Mouse (Mus musculus) midbrain, embryonic 16.5 days (tissue): ENCODE measurements at regions not wholly inside any gene's neighbourhood (a gene's known extent, or its start where the extent isn't known, plus 50 kb on each side); places are given as distances from the start of the nearest gene placed in this dataset.

Source experiments
- ATAC-seq: fragments of 200-750 bp; cut with Nextera tagmentation; 2 replicates; pipeline ENCODE4 v1.8.0; 2017; ENCODE audit warnings: moderate TSS enrichment
- H3K27ac ChIP-seq: fragments of 300-500 bp; sonication (generic); 2 replicates; pipeline ENCODE4 v1.5.1; 2014; ENCODE audit warnings: mild to moderate bottlenecking, low read length, mixed read lengths
- H3K27me3 ChIP-seq: fragments of 300-500 bp; sonication (generic); 2 replicates; pipeline ENCODE4 v1.6.1; 2014; ENCODE audit warnings: low read depth, low read length, mixed read lengths; ENCODE audit not compliant: control insufficient read depth, insufficient read depth
- H3K36me3 ChIP-seq: fragments of 300-500 bp; sonication (generic); 2 replicates; pipeline ENCODE4 v1.6.1; 2014; ENCODE audit warnings: mild to moderate bottlenecking, low read length, moderate library complexity, mixed read lengths; ENCODE audit not compliant: control insufficient read depth, insufficient read depth
- H3K4me1 ChIP-seq: fragments of 300-500 bp; sonication (generic); 2 replicates; pipeline ENCODE4 v1.6.1; 2014; ENCODE audit warnings: mild to moderate bottlenecking, low read length, mixed read lengths; ENCODE audit not compliant: control insufficient read depth, insufficient read depth
- H3K4me2 ChIP-seq: fragments of 300-500 bp; sonication (generic); 2 replicates; pipeline ENCODE4 v1.6.1; 2014; ENCODE audit warnings: mild to moderate bottlenecking, low read length, mixed read lengths
- H3K4me3 ChIP-seq: fragments of 300-500 bp; sonication (generic); 2 replicates; pipeline ENCODE4 v1.5.1; 2014; ENCODE audit warnings: low read depth, mild to moderate bottlenecking, low read length, moderate library complexity, mixed read lengths
- H3K9ac ChIP-seq: fragments of 300-500 bp; sonication (generic); 2 replicates; pipeline ENCODE4 v1.6.1; 2014; ENCODE audit warnings: low read depth, low read length, mixed read lengths
- H3K9me3 ChIP-seq: fragments of 300-500 bp; sonication (generic); replicated peaks from 2 replicates; pipeline ENCODE4 v1.6.1; 2014; ENCODE audit warnings: mild to moderate bottlenecking, low read length, mixed read lengths; ENCODE audit not compliant: control insufficient read depth, poor library complexity, severe bottlenecking
- WGBS: fragments of 180-500 bp; shearing (Covaris S2); extraction: QIAGEN DNeasy Blood & Tissue Kit; methylation state at CpG from one replicate; pipeline ENCODE4 v1.1.7; 2014; 5-methylcytosine and 5-hydroxymethylcytosine counted together

GRCm38 (mm10) chr15:88542567-88542966 is 57.5 kb upstream of the Zdhhc25 start:
- Histone ChIP-seq H3K4me2 (no peak overlapping the region), H3K27ac (no peak overlapping the region), H3K4me3 (no peak overlapping the region), H3K9me3 (no peaks in the 10 kb centered on the region), H3K36me3 (no peaks in the 10 kb centered on the region), H3K27me3 (no peaks in the 10 kb centered on the region), H3K9ac (no peak overlapping the region), H3K4me1 (no peaks in the 10 kb centered on the region)
- no peak for ATAC-seq
- WGBS, result 78% methylated on average over 2 of the region's 2 CpGs

GRCm38 (mm10) chr15:88544216-88544615 is 55.9 kb upstream of the Zdhhc25 start:
- no peak overlapping the region for H3K9ac ChIP-seq
- WGBS, result 73% methylated on average over 5 of the region's 5 CpGs
- no peak overlapping the region for H3K4me2 ChIP-seq

GRCm38 (mm10) chr15:88548261-88548660 is 51.8 kb upstream of the Zdhhc25 start:
- Histone ChIP-seq H3K4me2 (no peak overlapping the region), H3K9me3 (no peaks in the 10 kb centered on the region), H3K27me3 (no peaks in the 10 kb centered on the region), H3K9ac (no peak overlapping the region), H3K36me3 (no peaks in the 10 kb centered on the region), H3K27ac (no peak overlapping the region), H3K4me1 (no peaks in the 10 kb centered on the region), H3K4me3 (no peak overlapping the region)
- no peak for ATAC-seq
- 77% methylated on average over 6 of the region's 6 CpGs for WGBS

More at GRCm38 (mm10) chr15:88544216-88544615, 55.9 kb upstream of the Zdhhc25 start:
- no peaks in the 10 kb centered on the region for H3K4me1 ChIP-seq
- H3K4me3 ChIP-seq, result no peak overlapping the region
- ATAC-seq, result no peak
- H3K27ac ChIP-seq, result no peak overlapping the region
- no peaks in the 10 kb centered on the region for H3K9me3 ChIP-seq
- H3K36me3 ChIP-seq, result no peaks in the 10 kb centered on the region
- no peaks in the 10 kb centered on the region for H3K27me3 ChIP-seq
